Mouse (Mus musculus) T-helper 17 cell (primary cell): ENCODE measurements around the gene Rita1.

Experiments
- in situ Hi-C, 2 experiments: fragments of 300-600 bp; cut with MboI, MseI; formaldehyde crosslinking; loops; 1 replicate in 1 of 2; 2 replicates in 1 of 2; pipeline ENCODE4 v1.15.1; 2025; ENCODE audit warnings: high pct_unique_total_duplicates in 2 of 2

The Rita1 gene

DNA sequence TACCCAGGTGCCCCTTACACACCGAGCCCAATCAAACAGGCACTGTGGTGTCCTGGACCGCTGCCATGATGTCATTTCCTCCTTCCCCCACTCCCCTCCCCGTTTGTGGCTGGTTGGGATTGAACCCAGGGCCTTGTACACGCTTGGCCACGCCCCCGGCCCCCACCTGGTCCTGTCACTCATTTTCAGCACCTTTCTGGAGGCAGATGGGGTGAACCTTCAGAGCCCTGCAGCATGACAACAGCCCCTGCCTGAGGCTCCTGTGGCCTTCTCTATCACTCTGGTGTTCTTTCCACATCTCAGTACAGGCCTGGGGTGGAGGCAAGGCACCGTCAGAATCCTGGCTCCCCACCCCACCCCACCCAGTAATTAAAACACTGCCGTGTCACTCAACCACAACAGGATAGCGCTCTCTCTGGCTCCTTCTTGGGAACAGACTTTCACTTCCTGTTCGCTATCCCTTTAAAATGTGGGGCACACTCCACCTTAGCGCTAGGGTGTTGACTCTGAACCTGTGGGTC lies 35.5 kb downstream of the Rita1 start:
- in situ Hi-C loops, result no loop called here

DNA sequence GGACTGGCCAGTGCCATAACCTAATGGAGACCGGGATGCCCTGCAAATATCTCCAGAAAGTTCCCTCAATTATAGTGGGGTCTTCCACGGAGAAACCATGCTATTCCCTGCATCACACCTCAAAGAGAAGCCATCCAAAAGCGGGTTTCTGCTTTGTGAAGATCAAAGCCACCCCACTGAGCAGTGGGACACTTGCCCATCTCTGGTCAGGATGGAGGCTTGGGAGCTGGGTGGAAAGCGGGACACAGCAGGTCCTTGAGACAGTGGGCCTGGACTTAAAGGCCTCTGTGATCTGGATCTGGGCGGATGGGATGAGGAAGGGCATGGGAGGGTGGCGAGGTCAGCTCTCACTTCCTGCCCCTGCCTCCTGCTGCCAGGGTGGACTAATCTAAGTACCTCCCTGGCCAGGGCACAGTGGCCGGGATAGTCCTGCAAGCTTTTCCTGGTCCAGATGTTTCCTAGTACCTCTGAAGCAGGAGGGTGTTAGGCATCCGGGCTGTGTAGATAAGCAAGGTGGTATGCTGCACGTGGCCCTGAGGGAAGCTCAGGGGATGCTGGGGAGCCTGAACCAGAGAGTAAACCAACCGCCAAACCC lies 37.8 kb downstream of the Rita1 start:
- in situ Hi-C loops, result no loop called here

DNA sequence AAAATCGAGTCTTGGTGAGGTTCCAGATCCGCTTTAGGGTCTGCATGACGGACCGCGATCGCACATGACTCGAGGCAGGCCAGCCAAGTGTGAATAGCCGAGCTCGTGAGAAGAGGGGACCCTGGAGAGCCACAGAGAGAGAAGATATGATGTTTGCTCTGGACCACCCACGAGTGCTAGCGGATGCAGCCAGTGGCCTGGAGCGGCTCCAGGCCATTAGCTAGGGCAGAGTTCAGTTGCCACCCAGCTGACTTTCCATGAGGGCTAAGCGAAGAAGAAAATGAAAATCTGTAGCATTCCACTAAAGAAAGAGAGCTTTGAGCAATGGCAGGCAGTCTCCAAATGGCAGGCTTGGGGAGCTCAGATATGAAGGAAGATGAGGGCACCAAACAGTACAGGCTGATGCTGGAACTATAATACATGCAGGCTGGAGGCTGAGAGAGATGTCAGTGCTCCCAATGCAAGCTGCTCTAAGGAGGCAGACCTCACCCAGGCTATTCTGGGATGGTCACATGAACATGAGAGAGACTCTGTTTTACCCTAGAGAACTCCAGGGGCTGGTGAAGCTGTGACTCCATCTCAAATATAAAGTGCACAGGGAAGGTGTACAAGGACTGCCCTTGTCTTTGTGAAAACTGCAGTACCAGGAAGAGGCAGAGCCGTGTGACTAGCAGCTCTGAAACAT lies 41.2 kb downstream of the Rita1 start:
- in situ Hi-C loops, result no loop called here

DNA sequence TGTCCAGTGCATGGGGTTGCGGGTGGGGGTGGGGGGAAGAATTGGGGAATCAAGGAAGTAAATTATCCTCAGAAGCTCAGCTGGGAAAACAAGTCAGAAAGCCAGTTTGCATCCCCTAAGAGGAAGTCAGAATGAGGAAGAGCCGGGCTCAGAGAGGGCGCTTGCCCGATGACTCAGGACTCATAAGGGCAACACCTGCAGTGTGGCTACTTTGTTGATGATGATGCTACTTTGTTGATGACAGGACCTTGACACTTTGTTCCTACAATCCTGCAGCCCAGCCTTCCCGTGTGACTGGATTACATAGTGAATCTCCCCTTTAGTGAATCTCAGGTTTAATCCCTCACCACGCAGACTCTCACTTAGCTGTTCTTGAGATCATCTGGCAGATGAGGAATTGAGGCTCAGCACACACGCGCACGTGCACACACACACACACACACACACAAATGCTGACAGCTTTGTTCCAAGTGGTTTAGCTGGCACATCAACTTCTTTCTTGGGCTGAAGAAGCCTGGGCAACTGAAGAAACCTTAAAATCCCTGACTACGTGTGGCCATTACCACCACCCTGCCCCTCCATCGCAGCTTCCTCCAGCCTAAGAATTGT lies 42.0 kb downstream of the Rita1 start:
- in situ Hi-C loops, result no loop called here

DNA sequence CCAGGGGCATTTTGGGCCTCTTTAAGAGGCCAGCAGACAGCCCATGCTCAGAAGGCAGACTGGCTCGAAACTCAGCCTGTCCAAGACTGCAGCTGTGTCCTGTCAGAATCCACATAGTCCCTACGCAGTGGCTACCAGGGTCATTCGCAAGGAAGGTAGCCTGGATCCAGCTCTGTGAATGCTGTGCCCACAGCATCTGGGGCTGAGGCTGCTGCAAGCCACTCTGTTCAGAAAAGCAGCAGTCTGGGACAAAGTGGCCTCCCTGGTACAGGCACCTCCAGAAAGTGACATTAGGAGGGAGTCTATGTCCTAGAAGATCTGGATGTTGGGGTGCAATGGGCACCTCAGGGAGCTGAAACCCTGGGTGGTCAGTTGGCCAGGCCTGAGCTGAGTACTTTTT lies 42.6 kb downstream of the Rita1 start:
- in situ Hi-C loops, result no loop called here

DNA sequence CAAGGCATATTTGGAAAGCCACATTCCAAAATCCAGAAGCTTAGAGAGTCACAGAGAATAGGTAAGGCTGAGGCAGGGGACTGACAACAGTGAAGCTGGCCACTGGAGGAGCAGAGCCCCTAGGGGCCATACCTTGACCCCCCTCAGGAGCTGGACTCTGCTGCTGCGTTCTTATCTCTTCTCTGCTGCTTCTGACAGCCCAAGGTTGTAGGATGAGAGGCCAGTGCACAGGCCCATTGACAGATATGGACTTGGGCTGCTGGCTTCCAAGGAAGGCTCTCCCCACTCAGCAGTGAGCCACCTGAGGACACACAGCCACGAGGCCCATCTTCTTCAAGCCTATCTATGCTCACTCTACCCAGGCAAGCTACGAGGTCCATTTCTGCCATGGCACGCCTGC lies 43.4 kb downstream of the Rita1 start:
- in situ Hi-C loops, result no loop called here

DNA sequence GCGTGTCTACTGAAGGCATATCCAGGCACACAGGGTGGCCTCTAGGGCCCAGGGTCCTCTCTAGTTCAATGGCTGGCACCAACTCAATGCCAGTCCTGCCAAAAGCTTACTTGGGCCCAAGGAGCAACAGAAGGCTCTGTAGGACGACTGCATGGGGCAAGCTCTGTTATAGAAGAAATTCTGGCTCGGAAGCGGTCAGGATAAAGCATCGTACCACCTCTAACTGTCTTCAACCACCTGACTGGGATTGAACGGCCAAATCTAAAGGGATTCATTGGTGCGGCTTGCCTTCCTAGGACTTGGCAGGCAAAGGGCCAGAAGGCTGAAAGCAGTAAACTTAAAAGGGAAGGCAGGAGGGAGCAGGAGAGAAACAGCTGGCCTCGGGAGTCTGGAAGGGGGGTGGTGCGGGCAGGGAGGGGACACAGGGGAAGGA lies 44.0 kb downstream of the Rita1 start:
- in situ Hi-C loops, result no loop called here

DNA sequence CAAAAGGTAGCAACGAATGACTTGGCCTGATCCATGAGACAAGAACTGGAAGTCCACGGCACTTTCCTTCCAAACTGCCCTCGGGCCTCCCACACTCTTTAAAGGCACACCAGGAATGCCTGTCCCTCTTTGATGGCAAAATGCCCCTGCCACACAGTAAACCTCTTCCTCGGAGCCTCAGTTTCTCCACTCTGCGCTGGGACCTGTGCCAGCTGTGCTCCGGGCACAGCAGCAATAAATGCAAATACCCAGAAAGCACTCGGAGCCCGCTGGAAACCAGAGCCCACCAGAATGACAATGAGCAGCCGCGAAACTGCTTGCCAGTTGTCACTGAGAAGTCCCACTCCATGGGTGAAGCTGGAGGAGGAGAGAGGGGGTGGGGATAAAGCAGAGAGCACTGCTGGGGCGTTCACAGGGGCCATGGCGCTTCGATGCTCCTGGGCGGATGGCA lies 44.6 kb downstream of the Rita1 start:
- in situ Hi-C loops, result no loop called here

DNA sequence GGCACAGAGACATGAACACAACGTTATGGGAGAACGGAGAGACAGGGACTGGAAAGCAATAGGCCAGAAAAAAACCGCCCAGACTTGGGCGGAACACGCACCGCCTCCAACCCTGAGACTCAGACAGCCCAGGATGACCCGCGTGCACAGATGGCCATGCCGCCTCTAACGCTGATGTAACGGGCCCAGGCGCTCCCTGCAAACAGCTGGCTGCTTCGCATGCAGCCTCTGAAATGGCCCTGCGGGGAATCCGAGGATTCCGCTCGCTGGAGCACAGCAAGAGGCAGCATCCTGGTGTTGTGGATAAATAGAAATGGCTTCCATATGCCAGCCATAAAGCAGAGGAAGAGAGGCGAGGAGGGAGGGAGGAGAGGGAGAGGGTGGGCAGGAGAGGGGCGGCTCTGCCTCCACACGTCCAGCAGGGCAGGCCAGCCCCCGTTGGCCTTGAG lies 45.1 kb downstream of the Rita1 start:
- in situ Hi-C loops, result no loop called here

DNA sequence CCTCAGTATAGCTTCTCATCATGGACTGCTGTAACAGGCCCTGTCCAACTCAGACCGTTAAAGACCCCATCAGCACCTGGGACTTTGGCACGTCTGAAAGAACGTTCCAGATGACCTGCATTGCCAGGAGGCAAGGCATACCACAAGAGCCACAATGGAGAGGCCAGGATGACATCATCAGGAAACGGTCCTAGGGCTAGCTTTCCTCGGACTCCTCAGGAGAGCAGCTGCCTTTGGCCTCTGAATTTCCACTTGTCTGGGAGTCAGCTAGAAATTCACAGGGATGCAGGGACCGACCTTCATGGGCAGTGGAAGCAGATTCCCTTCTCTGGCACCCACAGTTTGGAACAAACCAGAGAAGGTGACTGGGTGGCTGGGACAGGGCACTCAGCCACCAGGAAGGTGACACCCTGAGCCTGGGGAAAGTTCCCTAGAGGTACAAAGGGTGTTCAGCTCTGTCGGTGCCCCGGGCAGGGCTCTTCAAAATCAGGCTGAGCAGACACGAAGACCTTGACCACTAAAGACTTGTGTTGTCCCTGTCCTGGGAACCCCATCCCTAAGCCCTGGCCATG lies 45.6 kb downstream of the Rita1 start:
- in situ Hi-C loops, result no loop called here

DNA sequence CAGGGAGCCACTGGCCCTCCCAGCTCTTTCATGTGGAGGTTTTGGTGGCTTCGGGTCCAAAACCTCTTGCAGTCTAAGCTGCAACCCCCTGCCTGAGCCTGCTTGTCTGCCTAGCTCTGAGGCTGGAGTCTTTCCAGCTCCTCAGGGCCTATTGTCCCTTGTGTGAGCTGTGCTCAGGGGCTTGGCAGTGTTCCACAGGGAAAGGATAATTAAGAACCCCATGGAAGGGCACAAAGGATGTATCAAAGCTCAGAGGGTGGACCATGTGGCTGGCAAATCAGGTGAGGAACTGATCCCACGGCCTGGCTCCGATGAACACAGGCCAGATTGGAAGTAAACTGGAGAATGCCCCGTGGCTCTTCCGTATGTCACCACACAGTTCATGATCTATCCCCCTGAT lies 46.3 kb downstream of the Rita1 start:
- in situ Hi-C loops, result no loop called here

DNA sequence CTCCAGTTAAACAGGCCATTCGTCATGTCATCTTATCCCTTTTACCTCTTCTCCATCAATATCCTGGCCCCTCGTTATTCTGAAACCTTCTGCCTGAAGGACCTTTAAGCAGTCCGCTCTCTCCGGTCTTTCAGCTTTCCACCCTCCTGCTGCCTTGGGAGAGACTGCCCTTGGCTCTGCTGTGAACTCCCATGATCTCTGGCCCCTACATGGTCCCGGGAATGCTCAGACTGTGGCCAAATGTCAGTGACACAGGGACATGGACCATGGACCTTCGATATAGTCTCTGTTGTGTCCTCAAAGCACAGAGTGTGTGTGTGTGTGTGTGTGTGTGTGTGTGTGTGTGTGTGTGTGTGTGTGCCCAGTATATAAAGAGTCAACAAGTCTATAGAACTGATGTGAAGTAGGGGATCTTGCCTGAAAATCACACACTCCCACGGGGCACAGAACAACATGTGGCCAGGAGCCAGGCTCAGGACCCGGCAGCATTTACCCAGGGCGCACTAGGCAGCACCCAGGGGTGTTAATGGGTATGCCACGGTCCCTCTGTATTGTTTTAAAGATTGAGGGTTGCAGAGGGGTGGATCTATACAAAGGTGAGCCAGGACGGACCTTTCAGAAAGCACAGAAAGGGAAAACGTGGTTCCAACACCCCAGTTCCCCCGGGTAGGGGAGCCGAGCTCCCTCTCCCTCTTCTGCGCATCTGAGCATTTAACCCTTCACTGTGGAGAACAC lies 47.1 kb downstream of the Rita1 start:
- in situ Hi-C loops, result no loop called here

DNA sequence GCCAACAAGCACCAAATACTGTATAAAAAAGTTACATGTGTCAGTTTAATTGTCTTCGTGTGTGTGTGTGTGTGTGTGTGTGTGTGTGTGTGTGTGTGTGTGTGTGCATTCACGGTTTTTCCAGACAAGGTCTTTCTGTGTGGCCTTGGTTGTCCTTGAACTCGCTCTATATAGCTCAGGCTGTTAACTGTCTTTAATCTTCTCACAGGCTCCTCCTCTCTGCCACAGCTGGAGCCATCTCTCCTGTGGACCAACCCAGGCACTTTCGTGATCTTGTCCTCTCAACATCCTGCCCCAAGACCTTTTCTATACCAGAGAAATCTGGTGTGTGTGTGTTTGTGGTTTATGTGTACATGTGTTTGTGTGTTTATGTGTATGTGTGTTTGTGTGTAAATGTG lies 48.5 kb downstream of the Rita1 start:
- in situ Hi-C loops, result no loop called here

DNA sequence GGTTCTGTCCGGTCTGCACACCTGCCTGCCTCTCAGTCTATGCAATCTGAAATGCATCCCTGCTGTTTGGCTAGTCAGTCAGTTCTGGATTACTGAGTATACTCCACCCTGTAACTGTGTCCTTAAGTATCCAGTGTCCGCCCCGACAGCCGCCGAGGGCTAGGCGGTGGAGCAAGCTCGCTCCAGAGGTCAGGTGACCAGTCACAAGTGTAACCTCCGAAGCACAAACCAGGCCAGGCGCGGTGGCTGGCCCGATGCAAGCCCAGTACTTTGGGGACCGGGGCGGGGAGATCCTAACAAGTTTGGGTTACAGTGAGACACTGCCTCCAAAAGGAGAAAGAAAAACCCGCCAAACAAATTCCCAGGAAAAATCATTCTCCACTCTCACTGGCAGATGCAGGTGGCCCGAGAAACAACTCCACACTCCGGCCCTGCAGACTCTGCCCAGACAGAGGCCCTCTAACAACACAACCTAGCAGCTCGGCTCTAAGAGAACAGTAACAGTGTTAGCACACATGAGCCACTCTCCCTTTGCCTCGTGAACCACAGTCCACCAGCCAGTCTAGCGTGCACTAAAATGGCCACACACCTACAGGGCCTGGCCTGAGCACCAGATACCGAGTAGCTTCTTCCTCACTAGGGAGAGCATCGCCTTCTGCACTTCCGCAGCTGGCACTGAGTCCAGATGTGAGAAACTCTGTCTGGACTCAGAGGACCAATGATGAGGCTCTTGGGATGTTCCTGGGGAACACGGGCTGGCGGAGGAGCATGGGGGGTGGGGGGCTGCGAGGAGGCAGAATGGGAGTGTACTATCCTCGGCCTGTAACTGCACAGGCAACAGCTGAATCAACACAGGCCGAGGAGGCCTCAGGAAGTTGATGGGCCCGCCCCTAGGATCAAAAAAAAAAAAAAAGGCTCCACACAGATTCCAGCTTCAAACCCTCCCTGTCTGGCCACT lies 49.2 kb downstream of the Rita1 start:
- in situ Hi-C loops, result no loop called here

DNA sequence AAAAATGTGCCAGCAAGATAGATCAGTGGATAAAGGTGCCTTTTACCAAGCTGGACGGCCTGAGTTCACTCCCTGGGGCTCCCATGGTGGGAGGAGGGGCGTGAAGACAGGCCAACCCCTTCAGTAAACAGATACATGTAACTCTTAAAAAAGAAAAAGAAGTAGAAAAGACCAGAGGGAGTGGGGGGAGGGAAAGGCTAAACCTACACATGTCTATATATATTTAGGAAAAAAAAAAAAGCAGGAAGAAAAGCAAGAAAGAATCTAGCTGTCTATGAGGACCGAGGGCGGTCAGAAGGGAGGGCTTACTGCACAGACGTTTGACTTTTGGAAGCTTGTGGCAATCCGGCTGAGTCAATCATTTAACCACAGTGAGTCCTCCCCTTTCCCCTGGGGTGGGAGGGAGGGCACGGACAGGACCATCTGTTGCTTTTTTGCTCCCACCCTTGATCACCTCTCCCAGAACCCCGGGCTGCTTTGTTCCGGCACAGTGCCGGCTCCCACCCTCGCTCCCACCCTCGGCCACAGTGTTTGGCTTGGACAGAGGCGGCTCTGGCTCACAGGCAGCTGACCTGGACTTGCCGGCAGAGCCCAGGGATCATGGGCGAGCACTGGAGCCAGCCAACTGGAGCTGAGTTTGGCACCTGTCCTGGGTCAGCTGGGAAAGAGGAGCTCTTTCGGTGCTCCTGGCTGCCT lies 51.6 kb downstream of the Rita1 start:
- in situ Hi-C loops, result no loop called here

DNA sequence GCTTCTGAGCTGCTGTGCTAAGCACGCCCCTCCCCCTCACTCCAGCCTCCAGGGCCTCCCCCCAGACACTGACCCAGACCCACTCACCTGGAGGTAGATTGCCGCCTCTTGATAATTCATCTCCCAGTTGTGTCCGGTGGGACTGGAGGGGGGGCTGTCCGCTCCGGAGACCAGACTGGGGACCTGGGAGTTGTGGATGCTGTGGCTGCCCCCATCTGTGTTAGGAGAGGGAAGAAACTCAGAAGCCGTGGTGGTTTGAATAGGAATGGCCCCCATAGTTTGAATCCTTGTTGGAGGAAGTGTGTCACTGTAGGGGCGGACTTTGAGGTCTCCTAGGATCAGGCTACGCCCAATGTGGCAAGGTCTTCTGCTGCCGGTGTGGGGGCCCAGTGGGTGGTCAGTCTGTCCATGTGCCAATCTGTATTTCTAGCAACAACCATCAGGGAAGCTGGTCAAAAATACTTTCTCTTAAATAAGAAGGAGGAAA lies 52.2 kb downstream of the Rita1 start:
- in situ Hi-C loops, result no loop called here

DNA sequence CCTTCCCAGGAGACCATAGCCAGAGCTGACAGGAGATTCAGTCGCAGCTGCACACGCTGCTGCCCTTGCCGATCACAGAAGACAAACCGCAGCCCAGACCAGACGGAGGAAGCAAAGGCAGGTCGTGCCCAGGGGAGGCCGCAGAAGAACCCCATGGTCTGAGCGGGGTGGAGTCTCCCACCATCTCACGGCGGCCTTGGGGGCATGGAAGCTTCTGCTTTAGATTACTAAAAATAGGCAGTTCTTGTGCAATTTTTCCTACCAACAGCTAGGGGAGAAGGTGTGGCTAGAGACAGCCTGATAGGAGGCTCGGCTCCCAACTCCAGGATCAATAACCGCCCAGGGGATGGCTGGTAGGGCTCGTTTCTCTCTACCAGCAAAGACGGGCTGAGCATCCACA lies 53.6 kb downstream of the Rita1 start:
- in situ Hi-C loops, result no loop called here

DNA sequence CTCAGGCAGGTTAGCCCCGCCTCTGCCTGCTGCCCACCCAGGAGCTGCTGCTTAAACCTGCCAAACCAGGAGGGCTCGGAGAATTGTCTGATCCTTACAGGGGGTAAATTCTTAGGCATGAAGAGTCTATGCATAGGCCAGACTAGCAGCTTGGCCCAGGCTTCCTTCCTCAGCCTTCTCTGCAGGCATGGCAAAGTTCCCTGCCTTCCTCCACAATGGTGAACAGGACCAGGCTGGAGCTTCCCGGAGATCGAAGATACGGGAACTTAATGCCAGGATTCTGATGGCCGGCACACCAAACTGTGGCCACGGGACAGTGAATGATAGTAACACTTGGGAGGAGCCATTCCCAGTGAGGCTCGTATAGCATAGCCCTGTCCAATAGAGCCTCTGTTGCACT lies 54.3 kb downstream of the Rita1 start:
- in situ Hi-C loops, result no loop called here

DNA sequence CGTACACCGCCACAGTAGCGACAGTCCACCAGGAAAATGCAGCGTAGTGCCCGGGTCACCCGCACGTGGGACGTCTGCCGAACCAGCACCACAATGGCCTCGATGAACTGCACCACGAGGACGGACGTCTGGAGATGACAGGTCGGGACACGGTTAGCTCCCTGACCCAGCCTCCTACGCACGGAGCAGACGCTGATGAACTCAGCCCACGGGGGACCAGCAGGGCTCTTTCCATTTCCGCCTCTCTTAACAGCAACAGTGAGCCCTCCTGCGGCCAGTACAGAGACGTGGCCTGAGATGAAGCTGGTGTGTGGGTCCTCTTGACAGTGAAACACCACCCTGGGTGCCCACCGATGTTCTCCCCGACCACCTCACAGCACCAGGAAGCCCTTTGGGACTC lies 56.5 kb downstream of the Rita1 start:
- in situ Hi-C loops, result no loop called here

DNA sequence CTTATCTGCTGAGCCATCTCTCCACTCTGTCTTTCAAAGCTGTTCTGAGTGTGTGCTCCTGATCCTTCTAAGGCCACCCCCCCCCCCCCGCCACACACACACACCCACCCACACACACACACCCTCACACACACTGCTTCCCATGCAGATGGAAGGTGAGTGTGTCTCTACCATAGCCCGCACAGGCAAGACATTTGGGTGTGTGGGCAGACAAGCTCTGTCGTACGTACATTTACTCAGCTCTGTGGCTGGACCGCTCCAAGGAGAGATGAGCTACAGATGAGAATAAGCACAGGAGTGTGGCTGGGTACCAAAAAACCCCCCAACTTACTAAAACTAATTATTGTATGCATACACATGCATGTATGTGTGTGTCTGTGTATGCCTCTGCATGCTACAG lies 61.7 kb downstream of the Rita1 start:
- in situ Hi-C loops, result no loop called here
